Mouse (Mus musculus): ENCODE results near the gene Krtap19-4. TPM values are rescaled to one million over a fixed set of nuclear protein-coding genes. Genes with fewer than 3 reads are reported as not detected.

Krtap19-4 gene
- not detected for polyA plus RNA-seq (2012; fragmentation: generic; extraction: Trizol)

DNA sequence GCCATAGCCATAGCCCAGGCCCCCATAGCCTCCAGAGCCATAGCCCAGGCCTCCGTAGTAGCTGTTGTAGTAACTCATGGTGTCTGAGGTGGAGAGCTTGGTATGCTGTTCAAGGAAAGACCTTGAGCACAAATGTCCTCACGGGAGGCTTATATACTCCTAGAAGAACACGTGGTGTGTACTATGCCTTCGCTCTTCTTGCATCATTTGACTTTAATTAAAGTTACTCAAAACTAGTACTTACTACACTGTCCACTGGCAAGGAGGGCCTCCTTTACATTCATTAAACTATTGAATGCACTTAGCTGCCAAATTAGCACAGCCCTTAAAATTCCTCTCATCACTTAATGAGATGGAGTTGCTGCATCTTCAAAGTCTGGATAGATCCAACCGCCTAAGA, at the start of gene Krtap19-4:
Gene Krtap19-4 (minus strand): TSS at position 101 of the 400 bp plus-strand sequence.

GRCm38 (mm10) chr16:88932165-88932564, 47.3 kb upstream of the Krtap19-4 start, which contains the start of gene Krtap19-9b:
Gene Krtap19-9b (minus strand): TSS chr16:88932265.

DNA sequence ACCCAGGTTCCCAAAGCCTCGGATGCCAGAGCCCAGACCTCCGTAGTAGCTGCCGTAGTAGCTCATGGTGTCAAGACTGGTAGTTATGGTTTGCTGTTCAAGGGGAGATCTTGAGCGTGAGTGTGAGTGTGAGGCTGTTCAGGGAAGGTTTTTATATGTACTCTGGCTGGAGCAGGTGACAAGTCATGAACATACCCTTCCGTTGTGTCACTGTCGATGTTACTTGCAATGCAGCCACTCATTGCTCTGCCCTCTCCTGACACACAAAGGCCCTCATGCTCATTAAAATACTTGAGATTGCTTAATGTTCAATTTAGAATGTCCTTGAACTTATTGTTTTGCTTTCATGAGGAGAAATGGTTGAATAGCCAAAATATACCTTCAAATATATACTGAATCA, 11.5 kb upstream of the Krtap19-4 start, which contains the start of gene Krtap19-5:
Gene Krtap19-5 (minus strand): TSS at position 101 of the 400 bp plus-strand sequence.

GRCm38 (mm10) chr16:88877938-88878337, 7.0 kb downstream of the Krtap19-4 start, which contains the start of gene Krtap19-3:
Gene Krtap19-3 (minus strand): TSS chr16:88878038.

GRCm38 (mm10) chr16:88874169-88874568, 10.7 kb downstream of the Krtap19-4 start, which contains the start of gene Krtap19-2:
Gene Krtap19-2 (minus strand): TSS chr16:88874269.

GRCm38 (mm10) chr16:88869311-88869710, 15.6 kb downstream of the Krtap19-4 start, which contains the start of gene Krtap19-1:
Gene Krtap19-1 (minus strand): TSS chr16:88869411.

Other genes starting within 250 kb of the Krtap19-4 start
- gene Krtap26-1, start 237.3 kb downstream of the Krtap19-4 start, polyA plus RNA-seq (2012; fragmentation: generic; extraction: Trizol): not detected
- gene Krtap27-1, start 213.4 kb downstream of the Krtap19-4 start, polyA plus RNA-seq (2012; fragmentation: generic; extraction: Trizol): not detected
- not detected for gene 2310061N02Rik, start 177.1 kb downstream of the Krtap19-4 start, polyA plus RNA-seq (2012; fragmentation: generic; extraction: Trizol)
- gene Krtap13-1, start 156.2 kb downstream of the Krtap19-4 start, polyA plus RNA-seq (2012; fragmentation: generic; extraction: Trizol): not detected
- gene Krtap13, start 133.5 kb downstream of the Krtap19-4 start, polyA plus RNA-seq (2012; fragmentation: generic; extraction: Trizol): not detected
- gene 2310034C09Rik, start 126.2 kb downstream of the Krtap19-4 start, polyA plus RNA-seq (2012; fragmentation: generic; extraction: Trizol): not detected
- not detected for gene 2310057N15Rik, start 110.9 kb downstream of the Krtap19-4 start, polyA plus RNA-seq (2012; fragmentation: generic; extraction: Trizol)
- gene Gm5965, start 107.2 kb downstream of the Krtap19-4 start, polyA plus RNA-seq (2012; fragmentation: generic; extraction: Trizol): not detected
- gene Gm20741, start 72.9 kb downstream of the Krtap19-4 start, polyA plus RNA-seq (2012; fragmentation: generic; extraction: Trizol): not detected
- gene Krtap15, start 64.9 kb downstream of the Krtap19-4 start, polyA plus RNA-seq (2012; fragmentation: generic; extraction: Trizol): not detected
- not detected for gene Krtap14, start 58.9 kb downstream of the Krtap19-4 start, polyA plus RNA-seq (2012; fragmentation: generic; extraction: Trizol)
- not detected for gene Krtap19-1, start 15.7 kb downstream of the Krtap19-4 start, polyA plus RNA-seq (2012; fragmentation: generic; extraction: Trizol)
- not detected for gene Krtap19-2, start 10.8 kb downstream of the Krtap19-4 start, polyA plus RNA-seq (2012; fragmentation: generic; extraction: Trizol)
- gene Krtap19-3, start 7.1 kb downstream of the Krtap19-4 start, polyA plus RNA-seq (2012; fragmentation: generic; extraction: Trizol): not detected
- gene Krtap19-5, start 11.4 kb upstream of the Krtap19-4 start, polyA plus RNA-seq (2012; fragmentation: generic; extraction: Trizol): not detected
- gene Krtap19-9b, start 47.2 kb upstream of the Krtap19-4 start, polyA plus RNA-seq (2012; fragmentation: generic; extraction: Trizol): not detected
- not detected for gene Krtap16-3, start 77.8 kb upstream of the Krtap19-4 start, polyA plus RNA-seq (2012; fragmentation: generic; extraction: Trizol)
- gene Krtap22-2, start 125.7 kb upstream of the Krtap19-4 start, polyA plus RNA-seq (2012; fragmentation: generic; extraction: Trizol): not detected
- not detected for gene Gm10229, start 130.2 kb upstream of the Krtap19-4 start, polyA plus RNA-seq (2012; fragmentation: generic; extraction: Trizol)
- not detected for gene Krtap6-1, start 146.6 kb upstream of the Krtap19-4 start, polyA plus RNA-seq (2012; fragmentation: generic; extraction: Trizol)
- gene Gm10228, start 156.4 kb upstream of the Krtap19-4 start, polyA plus RNA-seq (2012; fragmentation: generic; extraction: Trizol): not detected
- gene Krtap6-5, start 162.8 kb upstream of the Krtap19-4 start, polyA plus RNA-seq (2012; fragmentation: generic; extraction: Trizol): not detected
- gene 1110025L11Rik, start 178.9 kb upstream of the Krtap19-4 start, polyA plus RNA-seq (2012; fragmentation: generic; extraction: Trizol): not detected
- gene Krtap6-3, start 198.9 kb upstream of the Krtap19-4 start, polyA plus RNA-seq (2012; fragmentation: generic; extraction: Trizol): not detected

Measured in C3H10T1/2 (cell line).